Mouse (Mus musculus) bone marrow, adult 2 months (tissue): ENCODE measurements around the gene Olfr871.

ENCODE experiments used
- CTCF ChIP-seq: fragments of 200-500 bp; IDR thresholded peaks from 2 replicates; pipeline ENCODE4 v1.5.1; 2011; ENCODE audit warnings: low read length, control low read depth; ENCODE audit not compliant: control insufficient read depth, insufficient read depth
- POLR2A ChIP-seq: fragments of 200-500 bp; IDR thresholded peaks from 2 replicates; pipeline ENCODE4 v1.6.1; 2011; ENCODE audit warnings: low read depth, mild to moderate bottlenecking, control low read depth, low read length, borderline replicate concordance; ENCODE audit not compliant: control insufficient read depth

- TF ChIP-seq CTCF = no peak
- TF ChIP-seq POLR2A = no peak
These were observed 530 bp upstream of the Olfr871 start for GRCm38 (mm10) chr9:20211477-20211876.
